Comparison of ENCODE assay signal across 11 mouse cellular contexts in genomic region chr15:89592548-89592947, GRCm38 (mm10). TPM values are rescaled to one million over a fixed set of nuclear protein-coding genes. Genes with fewer than 3 reads are reported as not detected.
DNase-seq lines count a peak whose midpoint lies in the region; ATAC-seq and TF ChIP-seq lines count a peak whose summit lies in the region.
"Had no signal": no experiment of that assay in that cellular context is flagged by ENCODE, and none has a peak within 500 bp of the region (broad histone marks: within the 10 kb centered on the region; RNA-seq: fewer than 3 reads in every experiment).

No protein-coding gene starts in this region.

- no peak for TF ChIP-seq POLR2A in cortical plate, adult 2 months (IDR thresholded peaks at IDR 0.05; ENCODE audit: extremely low read depth, insufficient read depth, low read length)

- no peaks in the 10 kb centered on the region for H3K9me3 ChIP-seq in heart, embryonic 12.5 days (replicated peaks)
- no peaks in the 10 kb centered on the region for H3K9me3 ChIP-seq in hindbrain, embryonic 13.5 days
- H3K9me3 ChIP-seq in midbrain, embryonic 13.5 days, result no peaks in the 10 kb centered on the region

- H3K27ac ChIP-seq in heart, embryonic 12.5 days (ENCODE audit: poor library complexity, severe bottlenecking), result no peak overlapping the region
- H3K27ac ChIP-seq in cortical plate, adult 2 months (ENCODE audit: insufficient read depth, low read length), result no peak overlapping the region
- H3K27ac ChIP-seq in hindbrain, embryonic 13.5 days, result no peak overlapping the region
- 0 out of 2 replicates have a peak overlapping the region, but pooled peaks have one; percentile 81 for H3K27ac ChIP-seq in midbrain, embryonic 13.5 days
- H3K27ac ChIP-seq in gastrocnemius, adult 2 months, result no peak overlapping the region

- H3K4me1 ChIP-seq in heart, embryonic 12.5 days (replicated peaks), result peaks cover 4% of the 10 kb centered on the region
- no peaks in the 10 kb centered on the region for H3K4me1 ChIP-seq in cortical plate, adult 2 months (ENCODE audit: control insufficient read depth, insufficient read depth, low read length)
- H3K4me1 ChIP-seq in hindbrain, embryonic 13.5 days (replicated peaks), result peaks cover 29% of the 10 kb centered on the region
- peaks cover 19% of the 10 kb centered on the region for H3K4me1 ChIP-seq in midbrain, embryonic 13.5 days (replicated peaks)

- DNase-seq in heart, postnatal 4 days, result no peak
- DNase-seq in adrenal gland, adult 18-20 months (ENCODE audit: low spot score in 2 of 2), result no peak
- no peak for DNase-seq in embryo, embryonic 9.5 days (ENCODE audit: extremely low spot score)
- no peak for DNase-seq in gastrocnemius, adult 2 months
- DNase-seq: spleen, adult 18-20 months had no signal

- intact Hi-C loops in gastrocnemius, adult 2 months (cut with DNase I), result no loop called here

- WGBS in heart, embryonic 12.5 days, result 45% methylated on average over 4 of the region's 4 CpGs
- 41% methylated on average over 4 of the region's 4 CpGs for WGBS in hindbrain, embryonic 13.5 days
- 41% methylated on average over 4 of the region's 4 CpGs for WGBS in midbrain, embryonic 13.5 days

- no peaks in the 10 kb centered on the region for H3K27me3 ChIP-seq in heart, embryonic 12.5 days (replicated peaks)
- H3K27me3 ChIP-seq in hindbrain, embryonic 13.5 days, result no peaks in the 10 kb centered on the region
- H3K27me3 ChIP-seq in midbrain, embryonic 13.5 days, result no peaks in the 10 kb centered on the region

- peak overlapping the region; percentile 92 for H3K4me3 ChIP-seq in heart, embryonic 12.5 days
- H3K4me3 ChIP-seq in cortical plate, adult 2 months (ENCODE audit: insufficient read depth, low read length), result peak overlapping the region; percentile 56; the same call in 1 of the 2 replicates
- peak overlapping the region; percentile 61 for H3K4me3 ChIP-seq in hindbrain, embryonic 13.5 days
- peak overlapping the region; percentile 73 for H3K4me3 ChIP-seq in midbrain, embryonic 13.5 days (replicated peaks)
- no peak overlapping the region for H3K4me3 ChIP-seq in gastrocnemius, adult 2 months

- no peak for TF ChIP-seq CTCF in cortical plate, adult 2 months (IDR thresholded peaks at IDR 0.05; ENCODE audit: extremely low read depth, insufficient read depth, low read length)
- TF ChIP-seq CTCF in gastrocnemius, adult 2 months (IDR thresholded peaks at IDR 0.05), result no peak

- ATAC-seq in heart, embryonic 12.5 days (ENCODE audit: insufficient number of reproducible peaks, low FRiP score), result no peak
- ATAC-seq in hindbrain, embryonic 13.5 days (ENCODE audit: low FRiP score), result peak; percentile 37
- ATAC-seq in midbrain, embryonic 13.5 days, result peak; percentile 32

- H3K9ac ChIP-seq in heart, embryonic 12.5 days, result no peak overlapping the region
- H3K9ac ChIP-seq in hindbrain, embryonic 13.5 days, result no peak overlapping the region
- peak overlapping the region; percentile 81 for H3K9ac ChIP-seq in midbrain, embryonic 13.5 days (replicated peaks)

- H3K4me2 ChIP-seq in heart, embryonic 12.5 days, result peak overlapping the region; percentile 89
- peak overlapping the region; percentile 79 for H3K4me2 ChIP-seq in hindbrain, embryonic 13.5 days
- H3K4me2 ChIP-seq in midbrain, embryonic 13.5 days (replicated peaks), result peak overlapping the region; percentile 76

- H3K36me3 ChIP-seq in heart, embryonic 12.5 days, result no peaks in the 10 kb centered on the region
- peaks cover 10% of the 10 kb centered on the region for H3K36me3 ChIP-seq in hindbrain, embryonic 13.5 days
- H3K36me3 ChIP-seq in midbrain, embryonic 13.5 days, result peaks cover 8% of the 10 kb centered on the region

RNA-seq across cellular contexts. Expression of gene Rabl2, which starts 0.8 kb away (rescaled TPM):
- polyA plus RNA-seq in heart, embryonic 12.5 days (2016; fragmentation: Nextera tagmentation; extraction: Ambion mirVana), result 20.3 and 21.1 TPM in 2 replicates
- 1 to 10 TPM; 6.9 to 8.3 TPM for total RNA-seq in heart, postnatal 4 days (2021)
- polyA plus RNA-seq in cortical plate, adult 2 months (2012; rRNA removed), result 96.6 and 101 TPM in 2 replicates
- polyA plus RNA-seq in hindbrain, embryonic 13.5 days (2015; fragmentation: Nextera tagmentation; extraction: Ambion mirVana), result 72.5 and 73.7 TPM in 2 replicates
- 70.8 and 80.3 TPM in 2 replicates for polyA plus RNA-seq in midbrain, embryonic 13.5 days (2015; fragmentation: Nextera tagmentation; extraction: Ambion mirVana)
- 1 to 10 TPM; 9.2 to 9.9 TPM for total RNA-seq in adrenal gland, adult 18-20 months (2021)
- 1 to 10 TPM; 2.3 to 2.7 TPM for total RNA-seq in gastrocnemius, adult 2 months (2021)

RNA-seq across cellular contexts. Expression of gene Acr, which starts 24.4 kb away (rescaled TPM):
- polyA plus RNA-seq in heart, embryonic 12.5 days (2016; fragmentation: Nextera tagmentation; extraction: Ambion mirVana), result 0.29 and 0.42 TPM in 2 replicates
- 1 to 10 TPM in 1 of 2 experiments, under 1 TPM in 1; 0.76 to 1.3 TPM for total RNA-seq in heart, postnatal 4 days (2021)
- 3.2 and 4.4 TPM in 2 replicates for polyA plus RNA-seq in cortical plate, adult 2 months (2012; rRNA removed)
- 1.5 and 2.0 TPM in 2 replicates for polyA plus RNA-seq in hindbrain, embryonic 13.5 days (2015; fragmentation: Nextera tagmentation; extraction: Ambion mirVana)
- 2.5 and 2.6 TPM in 2 replicates for polyA plus RNA-seq in midbrain, embryonic 13.5 days (2015; fragmentation: Nextera tagmentation; extraction: Ambion mirVana)
- total RNA-seq in adrenal gland, adult 18-20 months (2021), result not detected
- total RNA-seq in gastrocnemius, adult 2 months (2021), result under 1 TPM in 1 of 2 experiments, not detected in 1; 0.23 TPM
- total RNA-seq: gastrocnemius, adult 18-20 months had no signal
- polyA plus RNA-seq: C2C12 had no signal
